Mouse (Mus musculus): ENCODE results near the gene Lrrc32.

Gene Lrrc32

DNA sequence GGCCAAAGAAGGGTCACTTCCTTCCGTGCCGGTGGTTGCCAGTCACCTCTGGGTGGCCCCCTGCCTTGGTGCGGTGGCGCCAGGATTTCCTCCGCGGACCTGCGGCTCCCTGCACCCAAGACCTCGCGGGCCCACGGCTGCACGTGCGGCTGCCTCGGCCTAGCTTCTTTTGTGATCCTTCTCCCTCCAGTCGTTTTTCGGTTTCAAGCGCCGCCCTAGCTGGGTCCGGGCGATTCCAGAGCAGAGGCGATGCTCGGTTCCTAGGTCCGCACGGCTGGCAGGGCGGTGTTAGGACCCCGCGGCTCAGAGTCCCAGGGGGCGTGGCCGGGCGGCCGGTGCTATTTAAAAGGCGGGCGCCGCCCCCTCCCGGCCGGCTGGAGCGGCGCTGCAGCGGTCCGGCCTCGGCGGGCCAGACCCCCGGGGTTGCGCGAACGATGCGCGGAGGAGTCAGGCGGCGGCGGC, 571 bp downstream of the Lrrc32 start:
- DNase-seq = peak; percentile 87

DNA sequence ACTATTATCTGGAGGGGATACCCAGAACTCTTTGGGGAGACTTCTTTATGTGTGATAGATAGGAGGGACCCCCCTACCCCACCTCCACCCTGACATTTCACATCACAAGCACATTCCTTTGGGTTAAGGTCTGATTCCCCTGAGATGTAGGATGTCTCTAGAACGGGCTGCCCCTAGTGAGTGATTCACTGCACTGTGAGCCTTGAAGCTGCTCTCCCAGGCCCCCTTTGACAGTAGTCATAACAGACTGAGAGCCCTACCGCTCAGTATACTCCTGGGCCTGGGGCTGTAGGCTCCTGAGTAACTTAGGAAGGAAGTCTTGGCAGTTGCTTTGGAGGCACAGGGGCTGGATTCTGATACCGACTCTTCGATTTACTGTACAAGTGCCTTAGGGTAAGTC, 1.2 kb downstream of the Lrrc32 start:
- no peak for DNase-seq

DNA sequence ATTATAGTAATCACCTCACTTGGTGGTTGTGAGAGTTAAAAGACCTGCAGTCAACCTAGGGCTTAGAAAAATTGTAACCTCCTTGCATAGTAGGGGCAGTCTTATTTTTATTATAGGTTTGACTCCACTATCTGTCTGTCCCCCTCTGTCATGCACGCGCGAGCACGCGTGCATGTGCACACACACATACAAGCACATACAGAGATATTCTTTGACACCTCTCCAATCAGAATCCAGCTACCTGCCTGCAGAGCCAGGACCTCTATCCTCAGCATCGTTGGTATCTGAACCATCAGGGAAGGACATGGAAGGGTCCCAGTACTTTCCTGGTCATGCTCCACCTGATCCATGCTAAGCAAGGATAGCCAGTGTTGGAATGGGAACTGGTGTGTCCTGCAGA, 1.8 kb downstream of the Lrrc32 start:
- DNase-seq = no peak

DNA sequence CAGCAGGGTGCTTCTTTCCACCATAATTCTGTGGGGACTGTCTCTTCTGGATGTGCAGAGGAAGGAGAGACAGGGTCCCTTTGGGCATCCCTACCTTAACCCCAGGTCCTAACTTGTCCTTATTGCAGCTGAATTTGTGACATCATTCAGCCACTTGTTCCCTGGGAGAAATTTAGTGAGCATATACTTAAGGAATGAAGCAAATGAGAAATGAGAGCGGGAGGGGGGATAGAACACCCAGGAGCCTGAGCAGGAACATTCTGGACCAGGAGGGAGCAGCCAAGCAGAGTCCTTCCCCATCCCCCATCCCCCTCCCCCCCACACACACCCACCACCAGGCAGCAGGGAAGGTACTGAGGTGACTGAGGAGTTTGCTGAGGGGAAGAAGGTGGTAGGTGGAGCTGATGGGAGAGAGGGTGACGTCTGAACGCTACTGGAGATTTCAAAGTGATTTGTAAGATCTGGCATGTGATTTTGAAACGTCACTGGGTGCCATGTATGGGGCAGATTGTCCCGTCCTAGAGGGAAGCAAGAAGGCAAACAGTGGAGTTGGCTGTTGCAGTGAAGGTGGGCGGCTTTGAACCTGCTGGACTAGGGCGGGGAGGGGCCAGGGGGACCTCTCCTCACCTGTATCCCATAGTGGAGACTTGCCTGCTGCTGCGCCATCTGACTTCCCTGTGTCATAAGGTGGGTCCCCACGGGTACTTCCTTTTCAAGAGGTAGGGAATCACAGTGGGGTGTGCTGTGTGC, 2.5 kb downstream of the Lrrc32 start:
- peak; percentile 32 for DNase-seq

DNA sequence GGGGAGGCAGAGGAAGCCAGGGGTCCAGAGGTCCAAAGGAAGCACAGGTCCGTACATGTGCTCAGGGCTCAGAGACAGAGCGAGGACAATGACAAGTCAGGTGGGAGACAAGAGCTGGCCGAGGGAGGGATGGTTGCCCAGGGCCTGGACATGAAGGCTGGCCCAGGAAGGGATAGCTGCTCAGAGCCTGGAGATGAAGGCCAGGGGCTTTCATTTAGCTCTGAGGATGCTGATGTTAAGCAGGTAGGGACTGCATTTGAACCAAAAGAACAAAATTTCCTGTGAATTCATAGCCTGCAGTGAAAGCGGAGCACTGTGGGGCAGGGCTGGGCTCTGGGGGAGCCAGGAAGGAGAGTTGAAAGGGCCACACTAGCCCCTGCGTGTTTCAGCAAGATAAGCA, 3.2 kb downstream of the Lrrc32 start:
- DNase-seq = no peak

DNA sequence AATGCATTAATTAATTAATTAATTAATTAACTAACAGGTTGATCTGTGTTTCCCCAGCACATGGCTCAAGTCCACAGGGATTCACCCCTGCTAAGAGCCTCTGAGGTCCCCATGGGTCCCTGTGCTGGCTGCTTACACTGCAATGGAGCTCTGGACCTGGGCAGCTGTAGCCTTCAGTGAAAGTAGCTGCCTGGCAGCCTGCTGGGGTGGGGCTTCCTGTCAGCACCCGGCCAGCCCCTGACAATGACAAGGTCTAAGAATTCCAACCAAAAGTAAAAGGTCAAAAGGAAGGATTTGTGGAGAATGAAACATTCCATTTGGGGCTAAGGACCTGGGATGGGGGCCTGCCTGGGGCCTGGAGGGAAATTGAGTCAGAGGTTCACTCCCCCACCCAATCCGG, 4.2 kb downstream of the Lrrc32 start:
- peak; percentile 52 for DNase-seq

DNA sequence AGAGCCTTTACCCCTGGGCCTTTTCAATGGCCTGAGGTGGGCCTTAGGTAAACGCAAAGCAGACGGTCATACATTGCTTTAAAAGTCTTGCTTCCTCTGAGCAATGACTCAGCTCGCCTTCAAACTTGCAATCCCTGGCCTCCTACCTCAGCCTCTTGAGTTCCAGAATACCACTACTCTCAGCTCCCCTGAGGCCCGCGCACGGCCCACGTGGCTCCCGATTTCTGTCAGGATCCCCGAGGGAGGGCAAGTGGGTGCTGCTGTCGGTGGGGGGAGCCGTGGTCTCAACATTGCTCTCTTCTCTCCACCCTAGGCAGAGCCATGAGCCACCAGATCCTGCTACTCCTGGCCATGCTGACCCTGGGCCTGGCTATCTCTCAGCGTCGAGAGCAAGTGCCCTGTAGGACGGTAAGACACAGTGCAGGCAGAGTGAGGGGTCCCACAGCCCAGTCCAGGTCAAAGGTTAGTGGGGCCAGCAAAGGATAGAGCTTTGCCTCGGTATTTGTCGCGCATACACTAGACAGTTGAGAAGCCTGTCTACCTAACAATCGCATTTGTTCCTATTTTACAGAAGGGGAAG, 4.9 kb downstream of the Lrrc32 start:
- no peak for DNase-seq

DNA sequence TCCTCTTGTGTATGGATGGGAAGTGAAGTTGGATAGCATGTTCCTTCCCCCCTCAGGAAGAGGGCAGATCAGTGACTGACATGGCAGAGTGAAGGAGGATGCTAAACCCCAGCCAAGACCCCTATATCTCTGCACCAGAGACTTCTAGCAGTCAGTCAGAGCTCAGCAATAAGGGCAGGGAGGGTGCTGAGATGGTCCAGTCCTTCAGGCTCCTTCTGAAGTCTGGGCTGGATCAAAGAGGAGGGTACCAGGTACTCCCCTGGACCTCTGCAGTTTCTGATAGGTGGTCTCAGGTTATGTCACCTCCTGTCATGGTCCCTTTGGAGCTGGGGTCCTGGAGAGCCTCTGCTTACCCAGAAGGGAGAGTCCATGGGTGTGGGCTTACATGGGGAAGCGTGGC, 6.5 kb downstream of the Lrrc32 start:
- DNase-seq = no peak

DNA sequence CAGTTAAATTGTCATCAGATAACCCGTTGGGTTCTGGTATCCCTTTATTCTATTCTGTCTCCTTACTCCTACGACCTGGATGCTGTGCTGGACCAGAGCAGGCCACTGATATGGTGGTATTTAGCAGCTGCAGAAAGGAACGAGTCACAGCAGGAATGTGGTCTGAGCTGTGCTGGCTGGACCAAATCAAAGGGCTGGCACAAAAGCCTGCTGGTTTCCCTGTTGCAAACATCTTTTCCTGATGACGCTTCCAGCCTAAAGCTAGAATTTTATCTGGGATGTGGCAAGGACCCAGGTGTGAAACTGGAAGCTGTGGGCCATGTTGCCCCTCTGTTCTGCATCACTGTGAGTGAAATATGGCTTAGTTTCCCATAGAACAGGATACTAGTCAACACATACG, 8.4 kb downstream of the Lrrc32 start:
- DNase-seq = no peak

DNA sequence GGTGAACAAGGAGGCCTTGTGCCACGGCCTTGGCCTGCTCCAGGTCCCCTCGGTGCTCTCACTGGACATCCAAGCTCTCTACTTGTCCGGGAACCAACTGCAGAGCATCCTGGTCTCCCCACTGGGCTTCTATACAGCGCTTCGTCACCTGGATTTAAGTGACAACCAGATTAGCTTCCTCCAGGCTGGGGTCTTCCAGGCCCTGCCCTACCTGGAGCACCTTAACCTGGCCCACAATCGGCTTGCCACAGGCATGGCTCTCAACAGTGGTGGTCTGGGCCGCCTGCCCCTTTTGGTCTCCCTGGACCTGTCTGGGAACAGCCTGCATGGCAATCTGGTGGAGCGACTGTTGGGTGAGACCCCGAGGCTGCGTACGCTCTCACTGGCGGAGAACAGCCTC, 9.0 kb downstream of the Lrrc32 start:
- no peak for DNase-seq

DNA sequence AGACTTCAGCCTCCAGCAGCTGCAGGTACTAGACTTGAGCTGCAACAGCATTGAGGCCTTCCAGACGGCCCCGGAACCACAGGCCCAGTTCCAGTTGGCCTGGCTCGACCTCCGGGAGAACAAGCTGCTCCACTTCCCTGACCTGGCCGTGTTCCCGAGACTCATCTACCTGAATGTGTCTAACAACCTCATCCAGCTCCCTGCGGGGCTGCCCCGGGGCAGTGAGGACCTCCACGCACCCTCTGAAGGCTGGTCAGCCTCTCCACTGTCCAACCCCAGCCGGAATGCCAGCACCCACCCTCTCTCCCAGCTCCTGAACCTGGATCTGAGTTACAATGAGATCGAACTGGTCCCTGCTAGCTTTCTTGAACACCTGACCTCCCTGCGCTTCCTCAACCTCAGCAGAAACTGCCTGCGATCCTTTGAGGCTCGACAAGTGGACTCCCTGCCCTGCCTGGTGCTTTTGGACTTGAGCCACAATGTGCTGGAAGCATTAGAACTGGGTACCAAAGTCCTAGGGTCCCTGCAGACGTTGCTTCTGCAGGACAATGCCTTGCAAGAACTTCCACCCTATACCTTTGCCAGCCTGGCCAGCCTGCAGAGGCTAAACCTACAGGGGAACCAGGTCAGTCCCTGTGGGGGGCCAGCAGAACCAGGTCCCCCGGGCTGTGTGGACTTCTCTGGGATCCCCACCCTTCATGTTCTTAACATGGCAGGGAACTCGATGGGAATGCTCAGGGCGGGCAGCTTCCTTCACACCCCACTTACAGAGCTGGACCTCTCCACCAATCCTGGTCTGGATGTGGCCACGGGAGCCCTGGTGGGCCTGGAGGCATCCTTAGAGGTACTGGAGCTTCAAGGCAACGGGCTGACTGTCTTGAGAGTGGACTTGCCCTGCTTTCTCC, 9.8 kb downstream of the Lrrc32 start:
- no peak for DNase-seq

DNA sequence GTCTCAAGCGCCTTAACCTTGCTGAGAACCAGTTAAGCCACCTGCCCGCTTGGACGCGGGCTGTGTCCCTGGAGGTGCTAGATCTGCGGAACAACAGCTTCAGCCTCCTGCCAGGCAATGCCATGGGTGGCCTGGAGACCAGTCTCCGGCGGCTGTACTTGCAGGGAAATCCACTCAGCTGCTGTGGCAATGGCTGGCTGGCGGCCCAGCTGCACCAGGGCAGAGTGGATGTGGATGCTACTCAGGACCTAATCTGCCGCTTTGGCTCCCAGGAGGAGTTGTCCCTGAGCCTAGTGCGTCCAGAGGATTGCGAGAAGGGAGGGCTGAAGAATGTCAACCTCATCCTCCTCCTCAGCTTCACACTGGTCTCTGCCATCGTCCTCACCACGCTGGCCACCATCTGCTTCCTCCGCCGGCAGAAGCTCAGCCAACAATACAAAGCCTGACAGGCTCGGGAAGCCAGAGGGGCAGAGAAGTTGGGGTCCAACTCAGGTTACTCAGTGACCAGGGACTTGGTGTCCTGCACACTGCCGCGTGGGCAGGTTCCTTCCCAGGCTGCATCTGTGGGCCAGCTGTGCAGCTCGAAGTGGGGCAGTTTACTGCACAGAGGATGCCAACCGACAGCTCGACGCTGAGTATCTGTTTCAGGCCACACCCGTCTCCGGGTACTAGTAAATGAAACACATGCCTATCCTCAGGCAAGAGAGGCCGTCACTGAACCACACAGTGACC, 10.6 kb downstream of the Lrrc32 start:
- no peak for DNase-seq

DNA sequence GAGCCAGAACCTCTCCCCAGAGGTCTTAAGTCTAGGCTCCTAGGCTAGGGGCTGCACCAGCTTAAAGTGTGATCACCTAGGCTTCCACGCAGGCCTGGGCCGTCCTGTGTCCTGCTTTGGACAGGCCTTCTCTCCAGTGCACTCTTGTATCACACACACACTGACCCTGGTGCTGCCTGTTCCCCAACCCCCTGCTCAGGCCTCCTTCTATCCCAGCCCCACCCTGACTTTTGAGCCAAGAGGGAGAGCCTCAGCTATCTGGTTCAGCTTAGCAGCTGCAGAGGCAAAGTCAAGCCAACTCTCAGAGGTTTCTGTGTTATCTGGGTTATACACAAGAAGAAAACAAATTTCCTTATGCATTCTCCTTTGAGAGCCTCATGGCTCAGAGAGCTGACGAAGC, 11.4 kb downstream of the Lrrc32 start:
- peak; percentile 42 for DNase-seq

DNA sequence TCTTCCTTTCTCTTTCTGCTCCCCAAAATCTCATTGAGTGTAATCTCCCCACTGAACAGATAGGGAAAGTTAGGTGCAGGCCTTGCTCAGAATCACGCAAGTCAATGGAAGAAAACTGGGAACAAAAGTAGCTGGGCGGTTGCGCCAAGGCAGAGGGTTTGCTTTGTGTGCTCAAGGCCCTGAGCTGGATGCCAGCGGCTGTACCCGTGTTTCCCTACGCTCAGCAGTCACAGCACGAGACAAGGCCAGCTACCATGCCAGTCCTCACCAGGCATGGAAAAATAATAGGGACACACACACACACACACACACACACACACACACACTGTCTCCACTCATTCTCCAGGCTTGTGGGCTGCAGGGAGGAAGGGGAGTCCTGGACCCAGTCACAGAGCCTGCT, 12.0 kb downstream of the Lrrc32 start:
- no peak for DNase-seq

DNA sequence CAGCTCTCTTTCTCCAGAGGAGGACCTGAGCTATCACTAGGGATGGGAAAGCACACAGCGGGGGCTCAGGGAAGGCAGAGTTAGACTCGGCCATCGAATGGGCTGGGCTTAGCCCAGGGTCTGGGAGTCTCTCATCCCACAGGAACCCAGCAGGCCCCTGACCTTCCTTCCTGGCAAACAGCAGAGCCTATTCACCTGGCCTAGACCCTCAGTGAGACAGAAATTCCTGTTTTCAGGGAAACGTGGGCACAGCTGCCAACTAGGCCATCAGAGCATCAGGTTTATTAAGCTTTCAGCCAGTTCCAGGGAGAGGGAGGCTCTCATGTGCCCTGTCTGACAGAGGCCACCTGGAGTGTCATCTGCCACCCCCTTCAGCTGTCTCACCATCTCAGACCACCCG, 13.8 kb downstream of the Lrrc32 start:
- DNase-seq = no peak

DNA sequence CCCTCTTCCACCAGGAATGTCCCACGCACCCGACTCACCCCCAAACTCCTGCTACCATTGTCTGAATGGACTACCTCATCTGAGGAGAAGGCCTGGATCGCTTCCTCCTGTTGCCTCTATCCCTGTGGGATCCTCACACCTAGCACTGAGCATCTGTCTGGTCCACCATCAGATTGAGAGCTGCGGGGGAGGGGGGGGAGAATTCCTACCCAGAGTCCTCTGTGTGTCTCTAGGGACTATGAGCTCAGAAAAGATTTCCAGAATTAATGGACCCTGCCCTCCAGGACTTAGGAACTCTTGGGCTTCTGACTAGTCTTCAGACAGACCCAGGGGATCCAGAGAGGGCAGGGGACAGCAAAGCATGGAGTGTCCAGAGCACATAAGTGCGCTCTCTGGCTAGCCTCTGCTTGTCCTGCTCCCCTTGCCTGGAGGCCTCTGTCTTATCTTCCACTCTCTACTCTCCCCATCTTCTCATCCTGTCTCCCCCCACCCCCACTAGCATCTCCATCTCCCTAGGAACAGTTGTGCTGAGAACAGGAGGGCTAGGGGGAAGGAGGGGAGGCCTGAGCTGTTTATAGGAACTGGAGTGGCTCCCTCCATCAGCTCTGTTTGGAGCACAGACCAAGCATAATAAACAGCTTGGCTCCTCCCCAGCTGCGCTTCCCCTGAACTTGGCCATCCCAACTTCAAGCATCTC, 15.0 kb downstream of the Lrrc32 start:
- DNase-seq = peak; percentile 42

DNA sequence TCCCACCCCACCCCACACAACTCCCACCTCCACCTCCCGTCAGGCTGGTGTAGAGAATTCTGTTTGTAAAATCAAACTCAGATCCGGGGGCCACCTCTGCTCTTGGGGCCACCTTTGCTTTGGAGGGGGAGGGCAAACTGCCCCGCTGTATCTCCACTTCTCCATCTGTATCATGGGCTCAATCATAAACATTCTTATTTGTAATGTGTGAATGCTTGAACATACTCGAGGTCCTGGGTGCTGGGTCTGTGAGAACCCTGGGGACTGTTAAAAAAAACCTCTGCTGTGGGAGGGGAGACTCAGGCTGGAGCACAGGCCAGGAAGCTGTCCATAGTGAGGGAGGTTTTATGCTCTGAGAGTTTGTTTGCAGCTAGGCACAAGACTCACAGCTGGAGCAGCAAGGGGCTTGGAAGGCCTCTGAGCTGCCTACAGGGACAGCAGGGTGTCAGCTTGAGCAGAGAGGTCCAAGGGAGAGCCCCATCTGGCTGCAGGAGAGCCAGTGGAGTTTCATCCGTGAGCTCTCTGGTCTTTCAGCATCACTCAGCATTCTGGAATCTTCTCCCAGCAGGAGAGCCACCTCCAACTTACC, 15.7 kb downstream of the Lrrc32 start:
- DNase-seq = no peak

DNA sequence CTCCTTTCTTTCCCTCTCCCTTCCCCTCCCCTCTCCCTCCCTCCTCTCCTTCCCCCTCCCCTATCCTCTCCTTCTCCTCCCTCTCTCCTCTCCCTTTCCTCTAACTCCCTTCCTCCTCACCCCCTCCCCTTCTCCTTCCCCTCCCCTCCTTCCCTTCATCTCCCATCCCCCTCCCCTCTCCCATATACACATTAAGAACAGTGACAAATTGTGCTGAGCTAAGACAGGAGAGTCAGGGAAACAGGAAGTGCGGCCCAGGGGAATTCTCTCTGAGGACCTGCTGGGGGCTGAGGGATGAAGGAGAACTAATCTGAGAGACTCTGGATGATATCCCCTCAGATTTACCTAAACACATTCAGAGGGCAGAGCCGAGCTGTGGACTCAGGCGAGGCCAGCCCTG, 16.6 kb downstream of the Lrrc32 start:
- DNase-seq = no peak

DNA sequence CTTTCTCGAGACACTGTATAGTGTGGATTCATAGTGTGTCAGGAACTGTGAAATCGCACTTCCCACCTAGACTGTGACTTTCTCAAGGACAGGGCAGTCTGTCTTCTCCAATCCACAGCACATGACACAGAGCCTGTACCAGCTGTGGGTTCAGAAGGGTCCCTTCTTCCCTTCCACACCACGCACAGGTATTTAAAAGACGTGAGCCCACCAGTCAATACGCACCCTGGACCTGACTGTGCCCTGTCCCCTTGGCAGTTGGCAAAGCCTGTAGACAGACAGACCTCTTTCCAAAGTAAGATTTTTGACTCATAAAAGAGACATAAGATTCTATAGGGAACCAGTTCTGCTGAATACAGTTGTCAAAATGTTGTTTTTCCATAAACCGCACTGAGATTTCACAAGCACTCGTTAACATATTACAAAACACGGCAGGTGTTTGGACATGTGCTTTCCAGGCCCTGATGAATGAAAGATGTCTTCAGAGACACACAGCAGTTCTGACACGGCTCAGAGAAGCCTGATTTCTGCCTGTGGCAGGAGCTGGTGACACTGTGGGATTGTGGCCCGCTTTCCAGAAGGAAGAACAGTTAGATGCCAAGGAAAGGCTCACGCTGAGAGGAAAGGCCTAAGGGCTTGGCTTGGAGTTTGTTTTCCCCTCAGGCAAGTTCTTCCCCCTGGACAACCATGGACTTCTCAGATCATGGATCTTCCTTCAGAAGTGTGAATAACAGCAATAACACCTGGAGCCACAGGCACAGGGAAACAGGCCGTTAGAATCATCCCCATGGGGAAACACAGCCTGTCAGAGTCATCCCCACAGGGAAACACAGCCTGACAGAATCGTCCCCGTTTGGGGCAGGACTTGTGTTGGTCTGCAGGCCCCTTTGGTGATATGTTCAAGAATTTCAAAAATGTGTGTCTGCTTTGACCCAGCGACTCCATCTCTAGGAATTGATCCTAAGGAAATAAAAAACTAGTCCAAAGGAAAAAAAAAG, 22.2 kb downstream of the Lrrc32 start:
- DNase-seq = peak; percentile 30

DNA sequence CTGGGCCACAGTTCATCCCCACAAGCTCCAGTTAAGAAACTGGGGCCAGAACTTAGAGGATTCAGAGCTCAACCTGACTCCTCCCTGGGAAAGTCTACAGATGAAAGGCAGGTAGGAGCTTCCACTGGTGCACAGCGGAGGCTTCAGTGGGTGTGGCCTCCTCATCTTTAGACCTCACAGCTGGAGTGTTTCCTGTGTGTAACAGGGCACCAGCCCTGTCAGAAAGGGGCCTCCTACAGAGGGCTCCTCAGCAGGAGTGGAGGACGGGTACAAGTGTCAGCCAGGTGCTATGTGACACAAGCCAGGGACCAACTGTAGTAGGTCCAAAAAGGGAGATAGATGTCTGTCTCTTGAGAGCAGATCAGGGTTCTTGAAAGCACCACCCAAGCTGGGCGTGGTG, 24.2 kb downstream of the Lrrc32 start:
- no peak for DNase-seq

DNA sequence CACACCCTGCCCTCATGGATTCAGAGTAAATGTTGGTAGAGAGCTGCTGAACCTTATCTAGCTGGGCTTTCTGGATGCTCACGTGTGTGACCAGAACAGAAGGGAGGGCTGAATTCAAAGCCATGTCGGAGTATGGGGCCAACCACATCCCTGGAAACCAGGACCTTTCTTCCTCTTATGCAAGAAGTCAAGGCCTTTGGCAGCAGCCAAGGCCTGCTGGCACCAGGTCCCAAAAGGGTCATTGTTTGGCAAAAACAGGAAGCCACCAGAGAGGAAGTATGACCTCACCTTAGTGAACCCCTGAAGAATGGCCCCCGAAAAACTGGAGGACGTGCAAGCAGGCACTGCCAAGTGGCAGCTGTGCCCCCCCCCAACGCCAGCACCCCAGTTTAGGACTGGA, 33.5 kb downstream of the Lrrc32 start:
- peak; percentile 87 for DNase-seq
